Mouse (Mus musculus): ENCODE measurements around the gene Btn2a2. TPM values are rescaled to one million over a fixed set of nuclear protein-coding genes. Genes with fewer than 3 reads are reported as not detected.

Gene Btn2a2
- polyA plus RNA-seq, 1 experiment from 2014 or later: 0.18 TPM

DNA sequence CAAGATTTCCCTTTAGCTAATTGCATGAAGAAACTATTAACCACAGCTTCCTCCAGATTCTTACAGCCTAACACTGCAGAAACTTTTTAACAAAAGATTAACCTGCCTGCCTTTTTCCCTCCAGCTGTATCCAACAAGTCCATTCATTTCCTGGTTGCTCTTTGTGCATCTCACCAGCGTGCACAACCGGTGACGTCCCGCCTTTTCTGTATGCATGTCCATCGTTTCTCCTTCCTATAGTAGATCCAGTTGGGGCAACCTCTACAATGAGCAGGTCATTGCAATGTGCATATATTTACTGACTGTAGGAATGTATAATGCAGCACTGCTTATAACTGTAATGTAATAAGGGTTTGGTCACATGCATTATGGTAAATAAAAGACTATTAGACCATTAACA is 35.3 kb upstream of the Btn2a2 start:
- Histone ChIP-seq H3K9me3 (ENCODE audit: control insufficient read depth, low read length) (no peaks in the 10 kb centered on the region), H3K27me3 (replicated peaks; ENCODE audit: control insufficient read depth, insufficient read depth, low read length) (no peaks in the 10 kb centered on the region), H3K4me2 (ENCODE audit: low read length) (no peak overlapping the region), H3K27ac (ENCODE audit: low read length) (no peak overlapping the region), H3K9ac (replicated peaks; ENCODE audit: low read depth, low read length) (no peak overlapping the region), H3K4me3 (replicated peaks; ENCODE audit: low read length) (no peak overlapping the region), H3K36me3 (ENCODE audit: control insufficient read depth, insufficient read depth) (no peaks in the 10 kb centered on the region), H3K4me1 (replicated peaks; ENCODE audit: control insufficient read depth, insufficient read depth, low read length) (no peaks in the 10 kb centered on the region; the same call in 1 of the 2 replicates)
- no peak for ATAC-seq
- 54% methylated on average over 5 of the region's 5 CpGs for WGBS

DNA sequence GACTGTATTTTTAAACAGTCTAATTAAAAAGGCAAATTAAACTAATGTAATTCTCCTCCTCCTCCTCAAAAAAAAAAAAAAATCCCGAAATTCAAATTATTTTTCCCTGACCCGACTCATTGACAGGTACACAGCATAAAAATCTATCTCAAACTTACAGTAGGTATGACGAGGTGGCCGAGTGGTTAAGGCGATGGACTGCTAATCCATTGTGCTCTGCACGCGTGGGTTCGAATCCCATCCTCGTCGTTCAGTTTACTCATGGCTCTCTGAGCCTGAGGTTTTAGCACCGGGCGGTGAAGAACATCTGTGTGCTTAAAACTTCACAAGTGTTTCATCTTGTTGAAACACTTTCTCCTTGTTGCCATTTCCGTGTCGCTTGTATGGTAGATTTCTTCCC is 33.0 kb upstream of the Btn2a2 start:
- 2% methylated on average over 14 of the region's 14 CpGs for WGBS
- H3K4me3 ChIP-seq (replicated peaks; ENCODE audit: low read length): no peak overlapping the region

DNA sequence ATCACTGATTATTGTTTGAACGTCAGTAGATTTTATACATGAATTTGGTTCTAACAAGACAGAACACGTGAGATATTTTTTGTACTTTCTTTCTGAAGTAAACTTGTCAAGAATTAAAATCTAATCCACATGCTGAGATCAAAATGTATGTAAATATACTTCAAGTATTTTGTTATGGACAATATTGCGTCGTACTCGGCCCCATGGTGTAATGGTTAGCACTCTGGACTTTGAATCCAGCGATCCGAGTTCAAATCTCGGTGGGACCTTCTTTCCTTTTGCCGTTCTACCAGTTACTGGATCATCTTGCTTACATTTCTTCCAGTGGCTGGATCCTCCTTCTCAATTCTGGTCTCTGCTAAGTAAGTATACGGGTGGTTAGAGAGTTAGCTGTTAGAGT is 30.8 kb upstream of the Btn2a2 start:
- no peaks in the 10 kb centered on the region for H3K36me3 ChIP-seq (ENCODE audit: control insufficient read depth, insufficient read depth)
- no peak for ATAC-seq
- 1% methylated on average over 10 of the region's 10 CpGs for WGBS
- H3K27ac ChIP-seq (ENCODE audit: low read length): no peak overlapping the region
- H3K9me3 ChIP-seq (ENCODE audit: control insufficient read depth, low read length): no peaks in the 10 kb centered on the region
- H3K4me3 ChIP-seq (replicated peaks; ENCODE audit: low read length): peak overlapping the region; percentile 38
- no peak overlapping the region for H3K9ac ChIP-seq (replicated peaks; ENCODE audit: low read depth, low read length)
- peak overlapping the region; percentile 61 for H3K4me2 ChIP-seq (ENCODE audit: low read length)
- no peaks in the 10 kb centered on the region for H3K27me3 ChIP-seq (replicated peaks; ENCODE audit: control insufficient read depth, insufficient read depth, low read length)
- H3K4me1 ChIP-seq (replicated peaks; ENCODE audit: control insufficient read depth, insufficient read depth, low read length): peaks cover 7% of the 10 kb centered on the region

More for the DNA sequence above, 33.0 kb upstream of the Btn2a2 start:
- no peaks in the 10 kb centered on the region for H3K9me3 ChIP-seq (ENCODE audit: control insufficient read depth, low read length)
- H3K27me3 ChIP-seq (replicated peaks; ENCODE audit: control insufficient read depth, insufficient read depth, low read length): no peaks in the 10 kb centered on the region
- no peak overlapping the region; the same call in none of the 2 replicates for H3K4me2 ChIP-seq (ENCODE audit: low read length)
- ATAC-seq: no peak
- H3K9ac ChIP-seq (replicated peaks; ENCODE audit: low read depth, low read length): no peak overlapping the region
- H3K4me1 ChIP-seq (replicated peaks; ENCODE audit: control insufficient read depth, insufficient read depth, low read length): peaks cover 2% of the 10 kb centered on the region; the same call in 1 of the 2 replicates
- H3K36me3 ChIP-seq (ENCODE audit: control insufficient read depth, insufficient read depth): no peaks in the 10 kb centered on the region
- no peak overlapping the region for H3K27ac ChIP-seq (ENCODE audit: low read length)

DNA sequence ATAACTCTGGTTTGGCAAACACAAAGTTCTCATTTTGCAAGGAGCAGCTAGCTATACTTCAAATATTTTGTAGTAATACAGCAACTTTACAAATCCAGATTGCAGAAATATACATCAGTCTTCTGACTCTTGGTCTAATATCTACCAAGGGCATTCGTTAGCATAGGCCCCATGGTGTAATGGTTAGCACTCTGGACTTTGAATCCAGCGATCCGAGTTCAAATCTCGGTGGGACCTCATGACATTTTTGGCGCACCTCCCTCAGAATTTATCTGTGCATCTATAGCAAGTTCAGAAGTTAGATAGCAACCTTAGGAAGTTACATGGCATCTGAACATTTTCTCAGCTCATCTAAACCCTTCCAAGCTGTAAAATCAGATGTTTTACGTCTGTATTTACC is 30.2 kb upstream of the Btn2a2 start:
- no peak overlapping the region for H3K9ac ChIP-seq (replicated peaks; ENCODE audit: low read depth, low read length)
- peak overlapping the region; percentile 38 for H3K4me3 ChIP-seq (replicated peaks; ENCODE audit: low read length)
- no peak overlapping the region for H3K27ac ChIP-seq (ENCODE audit: low read length)
- no peaks in the 10 kb centered on the region for H3K27me3 ChIP-seq (replicated peaks; ENCODE audit: control insufficient read depth, insufficient read depth, low read length)
- no peaks in the 10 kb centered on the region for H3K36me3 ChIP-seq (ENCODE audit: control insufficient read depth, insufficient read depth)
- H3K9me3 ChIP-seq (ENCODE audit: control insufficient read depth, low read length): no peaks in the 10 kb centered on the region
- under 1% methylated on average over 6 of the region's 6 CpGs for WGBS
- peak overlapping the region; percentile 61 for H3K4me2 ChIP-seq (ENCODE audit: low read length)
- H3K4me1 ChIP-seq (replicated peaks; ENCODE audit: control insufficient read depth, insufficient read depth, low read length): peaks cover 7% of the 10 kb centered on the region
- peak; percentile 7; the same call in 1 of the 2 replicates for ATAC-seq

DNA sequence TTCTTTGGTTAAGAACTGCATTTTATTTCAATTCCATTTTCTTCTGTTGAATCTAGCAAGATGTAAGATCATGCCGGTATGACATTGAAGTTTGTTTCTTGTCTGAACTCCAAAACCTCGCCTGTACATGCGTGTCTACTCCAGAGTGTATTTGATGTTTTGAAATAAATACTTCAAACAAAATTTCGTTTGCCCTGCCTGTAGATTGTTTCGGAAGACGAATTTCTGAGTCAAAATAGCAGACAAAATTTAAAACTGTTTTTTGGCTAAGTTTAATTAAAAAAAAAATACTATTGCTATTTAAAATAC is 29.6 kb upstream of the Btn2a2 start:
- no peaks in the 10 kb centered on the region for H3K9me3 ChIP-seq (ENCODE audit: control insufficient read depth, low read length)
- no peaks in the 10 kb centered on the region for H3K36me3 ChIP-seq (ENCODE audit: control insufficient read depth, insufficient read depth)
- H3K4me1 ChIP-seq (replicated peaks; ENCODE audit: control insufficient read depth, insufficient read depth, low read length): peaks cover 7% of the 10 kb centered on the region
- H3K4me2 ChIP-seq (ENCODE audit: low read length): peak overlapping the region; percentile 72
- H3K9ac ChIP-seq (replicated peaks; ENCODE audit: low read depth, low read length): no peak overlapping the region
- no peaks in the 10 kb centered on the region for H3K27me3 ChIP-seq (replicated peaks; ENCODE audit: control insufficient read depth, insufficient read depth, low read length)
- H3K27ac ChIP-seq (ENCODE audit: low read length): no peak overlapping the region
- no peak for ATAC-seq
- H3K4me3 ChIP-seq (replicated peaks; ENCODE audit: low read length): peak overlapping the region; percentile 54
- WGBS: 1% methylated on average over 6 of the region's 6 CpGs

DNA sequence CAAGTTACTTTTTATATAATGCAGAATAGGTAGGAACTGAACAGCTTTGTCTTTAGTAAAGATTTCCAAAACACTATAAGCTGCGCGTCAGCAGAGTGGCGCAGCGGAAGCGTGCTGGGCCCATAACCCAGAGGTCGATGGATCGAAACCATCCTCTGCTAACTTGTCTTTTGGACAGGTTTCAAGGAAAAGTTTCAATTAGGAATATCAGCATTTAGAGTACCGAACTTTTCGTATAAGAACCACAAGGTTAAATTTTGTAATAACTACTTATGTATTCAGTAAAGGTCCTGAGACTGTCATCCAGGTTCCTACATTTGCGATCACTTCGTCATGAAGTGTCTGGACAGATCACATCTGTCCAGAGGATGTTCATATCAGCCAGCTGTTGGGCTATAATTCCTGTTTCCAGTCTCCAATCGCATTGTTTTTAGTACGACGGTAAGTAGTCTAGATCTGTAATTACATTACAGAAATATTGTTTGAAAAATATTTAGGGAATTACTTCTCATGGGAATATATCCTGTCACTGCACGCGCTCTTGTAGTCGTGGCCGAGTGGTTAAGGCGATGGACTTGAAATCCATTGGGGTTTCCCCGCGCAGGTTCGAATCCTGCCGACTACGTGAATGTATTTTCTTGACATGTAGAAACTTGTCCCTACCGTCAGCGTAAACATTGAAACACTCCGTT is 29.1 kb upstream of the Btn2a2 start:
- no peaks in the 10 kb centered on the region for H3K36me3 ChIP-seq (ENCODE audit: control insufficient read depth, insufficient read depth)
- no peak overlapping the region for H3K9ac ChIP-seq (replicated peaks; ENCODE audit: low read depth, low read length)
- peak; percentile 90 for ATAC-seq
- H3K9me3 ChIP-seq (ENCODE audit: control insufficient read depth, low read length): no peaks in the 10 kb centered on the region
- WGBS: under 1% methylated on average over 27 of the region's 27 CpGs
- peak overlapping the region; percentile 68; the same call in 1 of the 2 replicates for H3K27ac ChIP-seq (ENCODE audit: low read length)
- peak overlapping the region; percentile 54 for H3K4me3 ChIP-seq (replicated peaks; ENCODE audit: low read length)
- H3K4me2 ChIP-seq (ENCODE audit: low read length): peak overlapping the region; percentile 72
- H3K27me3 ChIP-seq (replicated peaks; ENCODE audit: control insufficient read depth, insufficient read depth, low read length): no peaks in the 10 kb centered on the region
- H3K4me1 ChIP-seq (replicated peaks; ENCODE audit: control insufficient read depth, insufficient read depth, low read length): peaks cover 7% of the 10 kb centered on the region

DNA sequence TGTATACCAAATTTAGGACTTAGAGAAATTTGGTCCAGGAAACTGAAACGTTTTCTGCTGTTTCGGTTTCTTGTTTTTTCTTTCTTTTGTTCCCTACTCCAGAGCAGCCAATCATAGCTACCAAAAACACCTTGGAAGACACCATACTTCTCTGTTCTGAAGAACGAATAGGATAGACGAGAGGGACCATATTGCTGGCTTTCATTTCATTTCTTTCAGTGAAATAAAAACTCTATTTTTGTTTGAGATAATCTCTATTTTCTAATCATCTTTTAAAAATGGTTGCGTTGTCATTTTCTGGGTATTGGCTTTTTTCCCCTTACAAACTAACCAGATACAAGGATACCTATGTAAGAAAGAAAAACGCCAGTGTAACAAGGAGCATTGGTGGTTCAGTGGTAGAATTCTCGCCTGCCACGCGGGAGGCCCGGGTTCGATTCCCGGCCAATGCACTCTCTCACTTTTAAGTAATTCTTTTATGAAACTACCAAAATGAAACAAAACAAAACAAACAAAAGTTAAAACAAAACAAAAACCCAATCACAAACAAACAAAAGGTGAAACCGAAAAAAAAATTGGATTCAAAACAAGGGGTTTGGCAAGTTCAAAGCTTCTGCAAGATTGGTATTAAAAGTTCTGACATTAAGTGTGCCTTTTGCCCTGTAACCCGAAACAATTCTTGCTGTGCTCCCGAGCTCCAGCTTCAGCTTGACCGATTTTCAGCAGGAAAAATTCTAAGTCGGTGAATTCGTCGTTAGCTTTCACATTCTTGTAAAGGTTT is 28.4 kb upstream of the Btn2a2 start:
- WGBS: under 1% methylated on average over 19 of the region's 19 CpGs
- H3K27ac ChIP-seq (ENCODE audit: low read length): peak overlapping the region; percentile 68; the same call in 1 of the 2 replicates
- ATAC-seq: peak; percentile 70

DNA sequence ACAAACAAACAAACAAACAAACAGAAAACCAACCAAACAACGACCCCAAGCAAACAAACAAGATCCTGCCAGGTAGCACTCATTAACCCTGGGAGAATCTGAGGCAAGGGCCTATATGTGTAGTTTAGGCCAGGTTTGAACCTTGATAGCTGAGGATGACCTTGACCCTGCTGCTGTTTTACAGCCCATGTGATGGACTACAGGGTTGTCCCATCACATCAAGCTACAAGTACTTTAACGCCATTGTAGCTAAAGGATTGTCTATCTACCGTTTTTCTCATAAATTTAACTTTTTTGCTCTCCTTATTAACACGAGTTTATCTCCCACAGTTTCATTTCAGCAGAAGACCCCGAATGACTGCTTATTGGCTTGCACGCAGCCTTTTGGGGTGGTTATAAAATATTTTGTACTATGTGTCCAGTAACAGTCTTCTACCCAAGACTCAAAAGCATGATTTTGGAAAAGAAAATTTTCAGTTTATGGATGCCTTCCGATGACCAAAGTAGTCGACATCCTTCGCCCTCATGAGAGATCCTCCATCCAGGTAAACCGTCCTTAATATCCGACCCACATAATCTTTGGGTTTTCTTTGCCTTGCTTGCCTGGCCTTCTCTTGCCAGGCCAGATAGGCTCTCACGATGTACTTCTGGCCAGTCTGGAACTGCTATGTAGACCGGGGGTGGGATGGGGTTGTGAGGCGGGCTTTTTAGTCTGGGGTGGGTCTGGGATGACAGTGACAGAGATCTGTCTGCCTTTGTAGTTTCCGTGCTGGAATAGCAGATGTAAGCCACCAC is 27.4 kb upstream of the Btn2a2 start:
- Histone ChIP-seq H3K27me3 (replicated peaks; ENCODE audit: control insufficient read depth, insufficient read depth, low read length) (no peaks in the 10 kb centered on the region), H3K9me3 (ENCODE audit: control insufficient read depth, low read length) (no peaks in the 10 kb centered on the region), H3K4me3 (replicated peaks; ENCODE audit: low read length) (peak overlapping the region; percentile 41), H3K36me3 (ENCODE audit: control insufficient read depth, insufficient read depth) (no peaks in the 10 kb centered on the region), H3K9ac (replicated peaks; ENCODE audit: low read depth, low read length) (peak overlapping the region; percentile 53), H3K27ac (ENCODE audit: low read length) (no peak overlapping the region), H3K4me2 (ENCODE audit: low read length) (peak overlapping the region; percentile 67), H3K4me1 (replicated peaks; ENCODE audit: control insufficient read depth, insufficient read depth, low read length) (peaks cover 7% of the 10 kb centered on the region)
- 53% methylated on average over 15 of the region's 15 CpGs for WGBS
- no peak for ATAC-seq

More for the DNA sequence above, 28.4 kb upstream of the Btn2a2 start:
- Histone ChIP-seq H3K27me3 (replicated peaks; ENCODE audit: control insufficient read depth, insufficient read depth, low read length) (no peaks in the 10 kb centered on the region), H3K4me2 (ENCODE audit: low read length) (peak overlapping the region; percentile 72), H3K9me3 (ENCODE audit: control insufficient read depth, low read length) (no peaks in the 10 kb centered on the region), H3K4me3 (replicated peaks; ENCODE audit: low read length) (peak overlapping the region; percentile 54), H3K4me1 (replicated peaks; ENCODE audit: control insufficient read depth, insufficient read depth, low read length) (peaks cover 7% of the 10 kb centered on the region), H3K9ac (replicated peaks; ENCODE audit: low read depth, low read length) (0 out of 2 replicates have a peak overlapping the region, but pooled peaks have one; percentile 34), H3K36me3 (ENCODE audit: control insufficient read depth, insufficient read depth) (no peaks in the 10 kb centered on the region)

DNA sequence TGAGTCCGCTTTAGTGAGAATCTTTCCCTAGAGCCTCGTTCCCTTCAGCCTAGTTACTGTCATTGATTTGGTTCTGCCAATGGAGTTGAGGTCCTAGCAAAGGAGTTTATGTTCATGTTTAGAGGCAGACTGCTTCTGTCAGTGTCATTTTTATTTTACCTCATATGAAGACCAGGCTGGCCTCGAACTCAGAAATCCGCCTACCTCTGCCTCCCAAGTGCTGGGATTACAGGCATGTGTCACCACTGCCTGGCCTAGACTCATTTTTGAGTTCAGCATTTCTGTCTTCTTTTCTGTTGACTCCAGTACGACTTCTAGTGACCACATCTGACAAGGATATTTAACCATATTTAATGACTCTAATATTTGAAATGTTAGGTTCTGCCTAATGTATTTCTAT is 26.6 kb upstream of the Btn2a2 start:
- ATAC-seq: no peak
- H3K4me1 ChIP-seq (replicated peaks; ENCODE audit: control insufficient read depth, insufficient read depth, low read length): peaks cover 7% of the 10 kb centered on the region
- no peak overlapping the region for H3K27ac ChIP-seq (ENCODE audit: low read length)
- H3K9ac ChIP-seq (replicated peaks; ENCODE audit: low read depth, low read length): no peak overlapping the region
- no peaks in the 10 kb centered on the region for H3K27me3 ChIP-seq (replicated peaks; ENCODE audit: control insufficient read depth, insufficient read depth, low read length)
- no peaks in the 10 kb centered on the region for H3K36me3 ChIP-seq (ENCODE audit: control insufficient read depth, insufficient read depth)
- H3K9me3 ChIP-seq (ENCODE audit: control insufficient read depth, low read length): no peaks in the 10 kb centered on the region
- no peak overlapping the region for H3K4me3 ChIP-seq (replicated peaks; ENCODE audit: low read length)
- 78% methylated on average over 5 of the region's 5 CpGs for WGBS
- no peak overlapping the region for H3K4me2 ChIP-seq (ENCODE audit: low read length)
